Mouse (Mus musculus) megakaryocyte, embryonic 14.5 days (primary cell): ENCODE data around the gene Psmd2. TPM values are rescaled to one million over a fixed set of nuclear protein-coding genes. Genes with fewer than 3 reads are reported as not detected.
A peak's percentile ranks its signal among the peaks of the same experiment; 100 is the strongest.

ENCODE experiments used
- H3K27me3 ChIP-seq: replicated peaks from 2 replicates; pipeline ENCODE3; 2012; ENCODE audit warnings: inconsistent platforms
- H3K36me3 ChIP-seq: replicated peaks from 2 replicates; pipeline ENCODE3; 2012; ENCODE audit warnings: low read length, inconsistent platforms, mixed read lengths
- H3K4me1 ChIP-seq: 2 replicates; pipeline ENCODE4 v1.6.1; 2012; ENCODE audit warnings: inconsistent platforms
- H3K4me3 ChIP-seq: replicated peaks from 2 replicates; pipeline ENCODE3; 2012; ENCODE audit warnings: moderate library complexity, mild to moderate bottlenecking, inconsistent platforms
- H3K9me3 ChIP-seq: 2 replicates; pipeline ENCODE4 v1.6.1; 2012; ENCODE audit warnings: inconsistent platforms
- FLI1 ChIP-seq: IDR thresholded peaks from 2 replicates; pipeline ENCODE4 v1.6.1; 2012; ENCODE audit warnings: low read length, inconsistent platforms, mixed read lengths
- GATA1 ChIP-seq: IDR thresholded peaks from 3 replicates; pipeline ENCODE4 v1.6.1; 2012; ENCODE audit warnings: mixed read lengths, low read length, inconsistent platforms, borderline replicate concordance
- polyA plus RNA-seq: library from polyadenylated mRNA; stranded (reverse); fragments of >175 nt; gene quantifications from 2 replicates; pipeline ENCODE4 v1.2.3, GENCODE M21; 2012; ENCODE audit warnings: low replicate concordance; ENCODE audit not compliant: insufficient read depth

Psmd2 gene
- polyA plus RNA-seq: 33.0 and 128 TPM in 2 replicates

DNA sequence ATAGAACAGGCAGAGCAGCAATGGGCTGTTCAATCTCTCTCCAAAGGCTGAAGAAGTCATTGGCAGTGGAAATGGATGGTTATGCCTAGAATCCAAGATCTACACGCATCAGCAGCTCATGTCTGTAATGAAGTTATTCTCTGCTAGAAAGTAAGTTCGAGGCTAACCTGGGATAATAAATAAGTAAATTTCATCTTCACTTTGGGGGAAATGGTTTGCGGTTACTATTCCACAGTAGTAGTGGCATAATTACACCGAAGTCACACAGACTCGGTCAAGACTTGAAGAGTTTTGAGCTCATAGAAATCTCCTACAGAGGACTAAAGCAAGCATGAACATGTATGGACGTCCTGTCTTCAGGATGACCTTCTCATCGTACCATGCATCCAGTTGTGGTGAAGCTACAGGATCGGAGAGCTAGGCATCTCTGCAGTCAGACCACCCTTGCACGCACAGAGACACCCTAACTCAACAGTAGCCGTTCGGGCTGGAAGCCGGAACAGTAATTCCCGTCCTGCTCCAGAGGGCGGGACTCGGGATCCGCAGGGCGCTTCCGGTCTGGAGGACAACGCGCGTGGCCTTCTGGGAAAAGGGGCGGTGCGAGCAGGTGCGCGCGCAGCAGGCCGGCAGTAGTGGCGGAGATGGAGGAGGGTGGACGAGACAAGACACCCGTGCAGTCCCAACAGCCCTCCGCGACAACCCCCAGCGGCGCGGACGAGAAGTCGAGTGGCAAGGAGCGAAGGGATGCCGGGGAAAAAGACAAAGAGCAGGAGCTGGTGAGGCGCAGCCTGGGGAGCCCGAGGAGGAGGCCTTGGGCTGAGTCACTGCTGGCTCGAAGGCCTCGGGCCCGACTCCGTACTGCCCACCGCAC lies at the start of gene Psmd2:
TSS of gene Psmd2 (plus strand) at position 577 of the 871 bp plus-strand sequence.
- H3K9me3 ChIP-seq: no peaks in the 10 kb centered on the region
- H3K36me3 ChIP-seq: peaks cover 34% of the 10 kb centered on the region
- peak within 1 kb of the TSS; percentile 97 for H3K4me3 ChIP-seq
- H3K27me3 ChIP-seq: peaks cover 14% of the 10 kb centered on the region
- H3K4me1 ChIP-seq: peaks cover 20% of the 10 kb centered on the region
- TF ChIP-seq FLI1 (0 out of 2 replicates have a peak, but pooled peaks have one; percentile 56), GATA1 (no peak)

- H3K36me3 ChIP-seq: peaks cover 57% of the 10 kb centered on the region
- H3K27me3 ChIP-seq: peaks cover 16% of the 10 kb centered on the region
- no peak overlapping the region for H3K4me3 ChIP-seq
- H3K4me1 ChIP-seq: peaks cover 23% of the 10 kb centered on the region
- H3K9me3 ChIP-seq: peaks cover 6% of the 10 kb centered on the region; the same call in 1 of the 2 replicates
- TF ChIP-seq GATA1 (no peak), FLI1 (no peak)
Observed at GRCm38 (mm10) chr16:20604705-20605104, 46.7 kb upstream of the Psmd2 start.

DNA sequence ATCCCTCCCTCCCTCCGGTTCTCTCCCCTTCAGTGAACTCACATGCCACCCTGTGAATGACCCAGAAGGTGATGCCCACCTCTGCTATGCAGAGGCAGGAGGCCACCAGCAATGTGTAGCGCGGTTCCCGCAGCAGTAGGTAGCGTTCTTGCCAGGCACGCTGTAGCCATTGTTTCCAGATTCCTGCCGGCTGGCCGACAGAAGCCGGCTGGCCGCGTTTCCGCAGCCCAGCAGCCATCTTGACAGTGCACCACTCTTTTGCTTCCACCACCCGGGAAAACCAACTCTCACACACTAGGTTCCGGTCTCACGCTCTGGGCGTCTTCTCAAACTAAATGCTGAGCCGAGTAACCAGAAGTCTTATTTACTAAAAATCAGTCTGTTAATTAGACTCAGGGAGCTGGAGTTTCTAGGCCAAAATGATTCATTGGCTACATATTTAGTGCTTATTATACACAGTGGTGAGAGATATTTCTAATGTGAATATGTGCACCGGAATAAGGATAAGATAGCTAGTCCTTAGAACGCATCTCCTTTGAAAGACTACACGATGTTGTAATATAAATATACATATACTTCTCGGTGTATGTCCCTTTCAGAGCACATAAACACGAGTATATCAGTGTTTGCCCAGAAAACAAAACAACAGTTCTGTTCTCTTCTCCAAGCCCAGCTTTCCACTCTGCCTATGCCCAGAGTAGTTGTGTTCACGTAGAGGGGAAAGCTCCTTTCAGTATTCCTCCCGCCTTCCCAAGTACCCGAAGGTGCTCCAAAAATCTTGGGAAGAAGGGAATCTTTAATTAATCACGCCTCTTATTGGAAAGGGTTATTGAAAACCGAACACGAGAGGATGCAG lies 40.7 kb upstream of the Psmd2 start:
- Histone ChIP-seq H3K27me3 (no peaks in the 10 kb centered on the region), H3K9me3 (no peaks in the 10 kb centered on the region), H3K36me3 (peaks cover 41% of the 10 kb centered on the region), H3K4me3 (peak overlapping the region; percentile 97), H3K4me1 (peaks cover 43% of the 10 kb centered on the region)
- TF ChIP-seq FLI1 (no peak), GATA1 (no peak)

- H3K9me3 ChIP-seq: no peaks in the 10 kb centered on the region
- peak within 1 kb of the TSS; percentile 97 for H3K4me3 ChIP-seq
- peaks cover 32% of the 10 kb centered on the region for H3K36me3 ChIP-seq
- H3K27me3 ChIP-seq: no peaks in the 10 kb centered on the region
- peaks cover 37% of the 10 kb centered on the region for H3K4me1 ChIP-seq
- TF ChIP-seq GATA1: no peak
- no peak for TF ChIP-seq FLI1
Observed at GRCm38 (mm10) chr16:20611357-20612227, 39.9 kb upstream of the Psmd2 start, which contains the start of the genes Eef1akmt4, Gm49333 and Alg3. Gene Eef1akmt4, plus strand, starts transcription at chr16:20611593. Gene Gm49333, plus strand, starts transcription at chr16:20611610. Gene Alg3, minus strand, starts transcription at chr16:20611735.

- H3K27me3 ChIP-seq: peaks cover 53% of the 10 kb centered on the region
- H3K36me3 ChIP-seq: peaks cover 15% of the 10 kb centered on the region
- TF ChIP-seq GATA1: no peak
- no peak for TF ChIP-seq FLI1
- H3K4me1 ChIP-seq: peaks cover 35% of the 10 kb centered on the region
- no peaks in the 10 kb centered on the region for H3K9me3 ChIP-seq
- H3K4me3 ChIP-seq: peak overlapping the region; percentile 92
Observed at GRCm38 (mm10) chr16:20619541-20620398, 31.7 kb upstream of the Psmd2 start.

DNA sequence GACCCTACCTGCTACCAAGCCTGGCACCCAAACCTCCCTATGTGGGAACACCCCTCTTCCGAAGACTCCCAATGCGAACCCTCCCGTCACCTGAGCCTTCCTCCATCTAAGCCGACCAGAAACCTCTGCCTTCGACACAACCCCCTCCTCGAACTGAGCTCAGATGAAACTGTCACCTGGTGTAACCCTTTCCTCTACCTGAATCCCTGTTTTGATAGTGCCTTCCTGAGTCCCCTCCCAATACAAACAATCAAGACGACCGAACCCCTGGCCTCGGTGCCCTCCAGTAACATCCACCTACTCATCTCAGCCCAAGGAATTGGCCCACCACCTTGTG lies 31.1 kb upstream of the Psmd2 start:
- H3K36me3 ChIP-seq: peaks cover 15% of the 10 kb centered on the region
- no peaks in the 10 kb centered on the region for H3K9me3 ChIP-seq
- peaks cover 53% of the 10 kb centered on the region for H3K27me3 ChIP-seq
- no peak for TF ChIP-seq FLI1
- peak overlapping the region; percentile 92 for H3K4me3 ChIP-seq
- peaks cover 38% of the 10 kb centered on the region for H3K4me1 ChIP-seq

GRCm38 (mm10) chr16:20620751-20621190 lies 30.7 kb upstream of the Psmd2 start:
- Histone ChIP-seq H3K4me1 (peaks cover 42% of the 10 kb centered on the region), H3K27me3 (peaks cover 53% of the 10 kb centered on the region), H3K36me3 (peaks cover 15% of the 10 kb centered on the region), H3K4me3 (peak overlapping the region; percentile 92), H3K9me3 (0 out of 2 replicates have a peak, but pooled peaks cover 2% of the 10 kb centered on the region)
- TF ChIP-seq GATA1 (no peak), FLI1 (no peak)
